Mouse (Mus musculus): ENCODE results near the gene Fam53b.

Gene Fam53b

GRCm38 (mm10) chr7:132711579-132711978 is 102.1 kb downstream of the Fam53b start:
- DNase-seq (ENCODE audit: low spot score) = no peak

- DNase-seq (ENCODE audit: low spot score) = no peak
Measured at GRCm38 (mm10) chr7:132705130-132705529, 108.6 kb downstream of the Fam53b start.

GRCm38 (mm10) chr7:132704310-132704875 is 109.3 kb downstream of the Fam53b start:
- no peak for DNase-seq (ENCODE audit: low spot score)

DNA sequence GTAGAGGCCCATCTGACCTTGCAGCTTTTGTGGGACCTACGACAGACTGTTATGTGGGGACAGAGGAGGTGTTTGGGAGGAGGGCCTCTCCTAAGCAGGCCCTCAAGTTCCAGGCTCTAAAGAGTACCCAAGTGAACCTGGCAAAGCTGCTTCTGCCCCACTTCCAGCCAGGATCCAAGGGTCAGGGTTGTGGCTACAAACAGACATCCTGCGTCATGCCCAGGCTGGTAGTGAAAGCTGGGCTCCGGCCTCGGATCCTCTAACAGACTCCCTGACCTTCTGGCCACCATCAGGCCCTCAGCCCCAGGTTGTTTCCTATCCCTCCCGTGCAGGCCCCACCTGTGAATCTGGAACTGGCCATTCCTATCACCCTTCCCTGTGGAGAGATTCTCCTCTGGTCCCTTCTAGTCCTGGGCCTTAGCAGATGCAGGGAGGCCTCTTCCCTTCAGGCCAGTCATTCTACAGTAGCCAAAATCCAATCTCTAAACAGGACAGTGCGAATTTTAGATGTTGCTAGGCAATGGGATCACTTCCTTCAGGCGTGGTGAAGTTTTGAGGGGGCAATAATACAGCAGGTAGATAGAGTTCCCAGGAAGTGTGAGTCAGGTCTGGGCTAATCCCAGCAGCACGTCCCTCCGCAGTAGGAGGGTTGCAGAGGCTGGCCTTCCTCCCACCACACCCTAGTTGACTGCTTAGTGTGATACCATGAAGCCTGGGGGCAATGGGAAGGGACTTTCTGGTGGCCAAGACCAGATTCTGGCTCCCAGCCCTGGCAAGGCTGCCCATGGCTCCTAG is 110.0 kb downstream of the Fam53b start:
- no peak for DNase-seq (ENCODE audit: low spot score)

DNA sequence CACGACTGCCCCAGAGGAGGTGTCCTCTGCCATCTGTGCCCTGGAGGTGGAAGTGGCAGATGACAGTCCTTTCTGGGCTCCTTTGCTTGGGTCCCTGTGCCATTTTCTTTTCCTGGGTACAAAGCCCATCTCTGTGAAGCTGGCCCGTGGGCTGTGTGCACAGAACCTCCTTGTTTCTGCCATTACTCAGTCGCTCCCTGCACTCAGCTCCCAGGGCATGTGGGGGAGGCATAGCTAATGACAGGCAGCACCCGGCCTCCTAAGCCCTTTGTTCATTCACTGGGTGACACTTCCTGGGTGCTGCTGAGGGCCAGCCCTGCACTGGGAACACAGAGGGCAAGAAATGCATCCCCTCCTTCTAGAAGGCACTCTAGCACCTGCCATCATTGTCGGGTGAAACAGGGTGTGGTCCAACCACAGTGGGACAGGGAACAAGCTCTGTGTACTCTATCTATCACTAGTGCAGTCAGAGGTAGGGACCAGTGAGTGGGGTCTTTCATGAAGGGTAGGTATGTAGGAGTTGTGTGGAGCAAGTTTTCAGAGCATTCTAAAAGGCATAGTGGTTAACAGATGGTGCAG is 111.1 kb downstream of the Fam53b start:
- no peak for DNase-seq (ENCODE audit: low spot score)

GRCm38 (mm10) chr7:132702024-132702423 is 111.7 kb downstream of the Fam53b start:
- DNase-seq (ENCODE audit: low spot score) = no peak

DNA sequence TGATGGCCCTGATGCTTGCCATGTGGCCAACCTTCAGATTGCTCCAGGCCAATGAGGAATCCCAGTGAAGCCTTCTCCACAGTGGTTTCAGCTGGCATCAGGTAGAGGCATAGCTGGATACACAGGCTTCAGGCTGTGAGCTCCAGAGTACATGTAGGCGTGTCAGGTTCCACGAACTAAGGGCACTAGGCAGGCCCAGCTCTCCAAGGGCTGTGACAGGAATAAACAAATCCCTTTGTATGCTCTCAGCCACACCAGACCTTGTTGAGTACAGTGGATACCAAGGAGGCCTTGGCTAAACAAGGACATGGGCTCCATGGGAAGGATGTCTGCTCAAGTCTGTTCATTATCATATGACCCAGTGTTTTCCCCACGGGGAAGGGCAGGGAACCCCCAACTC is 112.3 kb downstream of the Fam53b start:
- DNase-seq (ENCODE audit: low spot score) = no peak

DNA sequence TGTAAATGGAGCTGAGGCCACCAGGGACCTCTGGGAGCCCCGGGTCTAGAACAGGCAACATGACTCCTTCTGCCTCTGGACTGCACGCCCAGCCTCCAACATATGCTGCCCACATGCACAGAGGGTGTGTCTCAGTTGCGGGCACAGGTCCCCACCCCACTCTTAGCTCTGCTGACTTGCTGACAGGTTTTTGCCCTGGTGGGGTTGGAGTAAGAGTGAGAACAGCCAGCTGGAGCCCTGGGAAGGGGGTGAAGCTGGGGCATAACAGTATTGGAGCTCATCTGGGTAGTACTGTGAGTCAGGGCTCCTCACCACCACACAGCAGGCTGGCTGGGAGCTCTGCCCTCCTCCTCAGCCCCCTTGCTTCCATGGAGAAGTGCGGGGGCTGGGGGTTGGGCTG is 113.6 kb downstream of the Fam53b start:
- no peak for DNase-seq (ENCODE audit: low spot score)

GRCm38 (mm10) chr7:132699639-132700038 is 114.0 kb downstream of the Fam53b start:
- no peak for DNase-seq (ENCODE audit: low spot score)

DNA sequence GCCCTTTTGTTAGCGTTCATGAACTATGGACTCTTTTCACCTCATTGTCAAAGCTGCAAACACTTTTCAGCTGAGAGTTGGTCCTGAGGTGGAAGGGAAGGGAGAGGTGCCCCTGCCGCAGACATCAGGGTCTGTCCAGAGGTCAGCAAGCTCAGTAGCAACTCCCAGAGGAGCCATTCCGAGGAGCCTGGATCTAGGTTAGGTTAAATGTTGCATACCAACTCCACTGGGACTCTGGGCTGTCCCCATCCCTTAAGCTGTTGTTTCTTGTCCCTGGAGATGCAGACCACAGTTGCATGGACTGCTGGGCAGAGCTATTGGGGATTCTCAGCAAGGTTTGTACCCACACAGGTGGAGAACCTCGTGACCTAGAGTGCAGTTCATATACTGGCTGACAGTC is 114.5 kb downstream of the Fam53b start:
- no peak for DNase-seq (ENCODE audit: low spot score)

- no peak for DNase-seq (ENCODE audit: low spot score)
Measured at GRCm38 (mm10) chr7:132698737-132699136, 114.9 kb downstream of the Fam53b start.

DNA sequence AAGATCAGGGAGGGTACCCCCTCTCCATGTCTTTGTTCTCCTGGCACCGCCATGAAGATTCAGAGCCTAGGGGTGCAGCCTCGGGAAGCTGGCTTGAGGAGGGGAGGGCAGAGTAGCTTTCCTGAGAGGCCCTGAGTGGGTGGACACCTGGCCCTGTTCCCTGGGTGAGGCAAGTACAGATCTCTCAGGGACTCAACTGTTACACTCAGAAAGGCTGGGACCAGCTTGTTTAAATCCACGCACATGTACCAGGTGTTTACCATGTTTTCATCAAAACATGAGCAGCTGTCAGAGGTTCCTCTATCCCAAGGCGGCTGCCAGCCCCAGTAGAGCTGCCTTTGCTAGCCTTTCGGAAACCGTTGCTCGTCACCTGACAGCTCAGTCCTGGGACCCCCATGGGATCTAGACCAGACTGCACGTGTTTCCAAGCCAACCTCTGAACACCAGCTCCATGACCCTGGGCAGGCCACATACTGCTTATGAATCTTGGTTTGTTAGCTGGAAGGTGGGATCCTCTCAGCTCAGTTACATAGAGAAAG is 116.4 kb downstream of the Fam53b start:
- no peak for DNase-seq (ENCODE audit: low spot score)

DNA sequence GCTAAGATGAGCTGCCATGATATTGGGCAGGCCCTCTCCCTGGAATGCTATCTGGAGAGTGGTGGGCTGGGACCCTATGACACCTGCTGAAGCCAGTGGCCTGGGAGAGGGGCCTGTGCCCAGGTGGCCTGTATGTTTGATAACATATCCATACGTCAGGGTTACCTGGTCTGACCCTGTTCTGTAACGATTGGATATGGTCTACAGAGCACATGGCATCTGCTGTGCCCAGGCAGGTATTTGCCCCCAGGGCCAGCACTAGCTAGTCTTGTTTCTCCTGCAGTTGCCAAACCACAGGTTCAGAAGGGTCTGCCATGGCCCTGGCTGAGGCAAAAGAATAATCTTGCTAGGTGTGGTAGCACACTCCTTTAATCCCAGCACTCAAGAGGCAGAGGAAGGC is 120.1 kb downstream of the Fam53b start:
- DNase-seq (ENCODE audit: low spot score) = no peak

GRCm38 (mm10) chr7:132692719-132693118 is 121.0 kb downstream of the Fam53b start:
- DNase-seq (ENCODE audit: low spot score) = no peak

GRCm38 (mm10) chr7:132690716-132691472 is 122.8 kb downstream of the Fam53b start:
- DNase-seq (ENCODE audit: low spot score) = no peak

GRCm38 (mm10) chr7:132689722-132690121 is 124.0 kb downstream of the Fam53b start:
- DNase-seq (ENCODE audit: low spot score) = no peak

DNA sequence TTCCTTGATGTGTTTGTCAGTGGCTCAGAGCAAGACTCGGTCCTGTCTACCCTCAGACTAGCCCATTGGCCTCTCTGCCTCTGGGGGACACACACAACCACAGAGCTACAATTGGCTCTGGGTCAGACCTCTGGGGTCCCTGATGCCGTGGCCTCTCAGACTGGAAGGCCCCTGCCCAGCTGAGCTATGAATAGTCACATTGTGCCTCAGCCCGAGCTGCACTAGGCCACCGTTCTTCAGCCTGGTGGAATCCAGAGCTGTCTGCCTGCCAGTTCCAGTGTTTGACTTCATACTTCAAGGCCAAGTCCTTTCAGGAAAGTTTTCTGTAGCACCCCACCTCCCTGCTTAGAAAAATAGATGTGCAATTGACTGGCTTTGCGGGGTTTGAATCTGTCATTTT is 125.0 kb downstream of the Fam53b start:
- no peak for DNase-seq (ENCODE audit: low spot score)

- no peak for DNase-seq (ENCODE audit: low spot score)
Measured at GRCm38 (mm10) chr7:132687897-132688296, 125.8 kb downstream of the Fam53b start.

- DNase-seq (ENCODE audit: low spot score) = no peak
Measured at GRCm38 (mm10) chr7:132686515-132686914, 127.2 kb downstream of the Fam53b start.

DNA sequence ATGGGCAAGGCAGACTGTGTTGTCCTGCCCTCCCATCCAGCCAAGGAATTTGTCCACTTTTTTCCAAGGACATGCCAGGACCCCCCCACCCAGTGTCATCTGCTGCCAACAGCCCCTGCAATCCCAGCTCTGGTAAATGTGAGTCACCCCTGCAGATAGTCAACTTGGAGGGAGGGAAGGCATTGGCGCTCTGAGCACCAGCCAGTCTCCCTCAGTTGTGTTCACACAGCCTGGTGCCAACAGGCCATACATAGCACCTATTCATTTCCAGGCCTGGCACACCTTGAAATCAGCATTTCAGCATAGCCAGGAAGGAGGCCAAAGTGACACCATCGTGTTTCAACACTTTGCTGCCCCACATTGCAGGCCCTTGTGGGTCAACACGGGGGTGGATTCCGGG is 129.8 kb downstream of the Fam53b start:
- no peak for DNase-seq (ENCODE audit: low spot score)

DNA sequence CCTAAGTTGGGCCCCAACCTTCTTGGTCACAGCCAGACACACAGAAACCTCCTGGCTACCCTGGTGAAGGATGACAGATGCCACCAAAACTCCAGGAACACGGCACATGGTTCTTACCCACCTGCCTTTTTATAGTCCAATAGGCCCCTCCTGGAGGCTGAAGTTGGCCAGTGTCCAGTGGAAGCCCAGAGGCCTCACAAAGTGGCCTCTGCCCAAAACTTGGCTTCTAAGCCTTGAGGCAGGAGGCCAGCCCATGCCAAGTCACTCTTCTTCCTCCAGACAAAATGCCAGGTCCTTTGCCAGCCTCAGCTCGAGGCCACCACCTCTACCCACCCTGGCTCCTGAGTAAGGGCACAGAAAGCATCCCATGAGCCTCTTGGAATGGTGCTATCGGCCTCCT is 130.8 kb downstream of the Fam53b start:
- DNase-seq (ENCODE audit: low spot score) = no peak

DNA sequence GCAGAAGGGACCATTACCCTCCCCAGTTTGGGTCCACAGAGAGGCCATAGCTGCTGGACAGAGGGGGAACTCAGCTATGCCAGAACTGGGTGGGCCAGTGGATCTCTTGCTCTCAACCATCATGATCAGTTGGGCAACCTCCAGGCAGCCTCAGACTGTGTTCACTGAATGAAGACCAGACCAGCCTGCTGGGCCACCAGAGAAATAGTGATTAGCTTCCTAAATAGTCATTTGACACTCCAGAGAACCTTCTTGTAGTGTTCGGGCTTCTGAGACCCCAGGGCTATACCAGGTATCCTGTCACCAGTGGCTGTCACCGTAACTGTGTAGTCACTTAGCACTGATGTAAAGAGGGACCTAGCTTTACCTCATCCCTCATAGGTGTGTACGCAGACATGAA is 131.3 kb downstream of the Fam53b start:
- DNase-seq (ENCODE audit: low spot score) = no peak

GRCm38 (mm10) chr7:132681831-132682230 is 131.9 kb downstream of the Fam53b start:
- no peak for DNase-seq (ENCODE audit: low spot score)
